Mouse (Mus musculus): ENCODE measurements around the gene Gm42791.

The Gm42791 gene

GRCm38 (mm10) chr5:148969648-148970047, 25.3 kb downstream of the Gm42791 start:
- Histone ChIP-seq H3K4me1 (replicated peaks; ENCODE audit: low read depth, low read length) (peaks cover 38% of the 10 kb centered on the region), H3K27me3 (ENCODE audit: insufficient read depth, low read length) (0 out of 2 replicates have a peak, but pooled peaks cover 3% of the 10 kb centered on the region), H3K36me3 (ENCODE audit: insufficient read depth, low read length) (no peaks in the 10 kb centered on the region), H3K9me3 (ENCODE audit: low read length) (no peaks in the 10 kb centered on the region), H3K4me3 (replicated peaks; ENCODE audit: low read length) (no peak overlapping the region)
- TF ChIP-seq POU5F1 (IDR thresholded peaks at IDR 0.05; ENCODE audit: borderline replicate concordance, low read length) (no peak), CTCF (conservative IDR thresholded peaks at IDR 0.05; ENCODE audit: low read length) (no peak), NANOG (IDR thresholded peaks at IDR 0.05; ENCODE audit: borderline replicate concordance, low read length) (no peak)

GRCm38 (mm10) chr5:148968958-148969576, 25.9 kb downstream of the Gm42791 start:
- TF ChIP-seq POU5F1 (IDR thresholded peaks at IDR 0.05; ENCODE audit: borderline replicate concordance, low read length) = no peak
- TF ChIP-seq NANOG (IDR thresholded peaks at IDR 0.05; ENCODE audit: borderline replicate concordance, low read length) = no peak
- TF ChIP-seq CTCF (conservative IDR thresholded peaks at IDR 0.05; ENCODE audit: low read length) = no peak

GRCm38 (mm10) chr5:148968179-148968578, 26.8 kb downstream of the Gm42791 start:
- Histone ChIP-seq H3K27me3 (ENCODE audit: insufficient read depth, low read length) (0 out of 2 replicates have a peak, but pooled peaks cover 3% of the 10 kb centered on the region), H3K4me1 (replicated peaks; ENCODE audit: low read depth, low read length) (peaks cover 34% of the 10 kb centered on the region), H3K4me3 (replicated peaks; ENCODE audit: low read length) (no peak overlapping the region), H3K9me3 (ENCODE audit: low read length) (no peaks in the 10 kb centered on the region), H3K36me3 (ENCODE audit: insufficient read depth, low read length) (no peaks in the 10 kb centered on the region)
- no peak for TF ChIP-seq POU5F1 (IDR thresholded peaks at IDR 0.05; ENCODE audit: borderline replicate concordance, low read length)
- TF ChIP-seq NANOG (IDR thresholded peaks at IDR 0.05; ENCODE audit: borderline replicate concordance, low read length) = no peak
- no peak for TF ChIP-seq CTCF (conservative IDR thresholded peaks at IDR 0.05; ENCODE audit: low read length)

More at GRCm38 (mm10) chr5:148968958-148969576, 25.9 kb downstream of the Gm42791 start:
- 0 out of 2 replicates have a peak, but pooled peaks cover 3% of the 10 kb centered on the region for H3K27me3 ChIP-seq (ENCODE audit: insufficient read depth, low read length)
- H3K36me3 ChIP-seq (ENCODE audit: insufficient read depth, low read length) = no peaks in the 10 kb centered on the region
- H3K9me3 ChIP-seq (ENCODE audit: low read length) = no peaks in the 10 kb centered on the region
- no peak overlapping the region for H3K4me3 ChIP-seq (replicated peaks; ENCODE audit: low read length)
- H3K4me1 ChIP-seq (replicated peaks; ENCODE audit: low read depth, low read length) = peaks cover 33% of the 10 kb centered on the region

- peaks cover 31% of the 10 kb centered on the region for H3K4me1 ChIP-seq (replicated peaks; ENCODE audit: low read depth, low read length)
- 0 out of 2 replicates have a peak, but pooled peaks cover 3% of the 10 kb centered on the region for H3K27me3 ChIP-seq (ENCODE audit: insufficient read depth, low read length)
- no peaks in the 10 kb centered on the region for H3K36me3 ChIP-seq (ENCODE audit: insufficient read depth, low read length)
- no peaks in the 10 kb centered on the region for H3K9me3 ChIP-seq (ENCODE audit: low read length)
- no peak for TF ChIP-seq NANOG (IDR thresholded peaks at IDR 0.05; ENCODE audit: borderline replicate concordance, low read length)
- no peak for TF ChIP-seq CTCF (conservative IDR thresholded peaks at IDR 0.05; ENCODE audit: low read length)
- TF ChIP-seq POU5F1 (IDR thresholded peaks at IDR 0.05; ENCODE audit: borderline replicate concordance, low read length) = no peak
- no peak overlapping the region for H3K4me3 ChIP-seq (replicated peaks; ENCODE audit: low read length)
Measured at GRCm38 (mm10) chr5:148966395-148966794, 28.6 kb downstream of the Gm42791 start.

GRCm38 (mm10) chr5:148965691-148966333, 29.1 kb downstream of the Gm42791 start:
- TF ChIP-seq CTCF (conservative IDR thresholded peaks at IDR 0.05; ENCODE audit: low read length) = no peak
- no peak for TF ChIP-seq POU5F1 (IDR thresholded peaks at IDR 0.05; ENCODE audit: borderline replicate concordance, low read length)
- no peak for TF ChIP-seq NANOG (IDR thresholded peaks at IDR 0.05; ENCODE audit: borderline replicate concordance, low read length)
- Histone ChIP-seq H3K9me3 (ENCODE audit: low read length) (no peaks in the 10 kb centered on the region), H3K4me3 (replicated peaks; ENCODE audit: low read length) (no peak overlapping the region), H3K4me1 (replicated peaks; ENCODE audit: low read depth, low read length) (peaks cover 31% of the 10 kb centered on the region), H3K36me3 (ENCODE audit: insufficient read depth, low read length) (no peaks in the 10 kb centered on the region), H3K27me3 (ENCODE audit: insufficient read depth, low read length) (0 out of 2 replicates have a peak, but pooled peaks cover 3% of the 10 kb centered on the region)

GRCm38 (mm10) chr5:148965089-148965591, 29.8 kb downstream of the Gm42791 start:
- 0 out of 2 replicates have a peak, but pooled peaks cover 3% of the 10 kb centered on the region for H3K27me3 ChIP-seq (ENCODE audit: insufficient read depth, low read length)

GRCm38 (mm10) chr5:148964251-148964650, 30.7 kb downstream of the Gm42791 start:
- H3K27me3 ChIP-seq (ENCODE audit: insufficient read depth, low read length) = 0 out of 2 replicates have a peak, but pooled peaks cover 3% of the 10 kb centered on the region
- H3K4me1 ChIP-seq (replicated peaks; ENCODE audit: low read depth, low read length) = peaks cover 33% of the 10 kb centered on the region
- no peaks in the 10 kb centered on the region for H3K36me3 ChIP-seq (ENCODE audit: insufficient read depth, low read length)
- TF ChIP-seq POU5F1 (IDR thresholded peaks at IDR 0.05; ENCODE audit: borderline replicate concordance, low read length) (no peak), NANOG (IDR thresholded peaks at IDR 0.05; ENCODE audit: borderline replicate concordance, low read length) (no peak), CTCF (conservative IDR thresholded peaks at IDR 0.05; ENCODE audit: low read length) (no peak)
- H3K4me3 ChIP-seq (replicated peaks; ENCODE audit: low read length) = no peak overlapping the region
- H3K9me3 ChIP-seq (ENCODE audit: low read length) = no peaks in the 10 kb centered on the region

More at GRCm38 (mm10) chr5:148965089-148965591, 29.8 kb downstream of the Gm42791 start:
- Histone ChIP-seq H3K36me3 (ENCODE audit: insufficient read depth, low read length) (no peaks in the 10 kb centered on the region), H3K9me3 (ENCODE audit: low read length) (no peaks in the 10 kb centered on the region), H3K4me1 (replicated peaks; ENCODE audit: low read depth, low read length) (peaks cover 34% of the 10 kb centered on the region), H3K4me3 (replicated peaks; ENCODE audit: low read length) (no peak overlapping the region)
- TF ChIP-seq CTCF (conservative IDR thresholded peaks at IDR 0.05; ENCODE audit: low read length) (no peak), NANOG (IDR thresholded peaks at IDR 0.05; ENCODE audit: borderline replicate concordance, low read length) (no peak), POU5F1 (IDR thresholded peaks at IDR 0.05; ENCODE audit: borderline replicate concordance, low read length) (no peak)

- Histone ChIP-seq H3K4me3 (replicated peaks; ENCODE audit: low read length) (peak overlapping the region; percentile 74), H3K4me1 (replicated peaks; ENCODE audit: low read depth, low read length) (peaks cover 59% of the 10 kb centered on the region), H3K9me3 (ENCODE audit: low read length) (no peaks in the 10 kb centered on the region), H3K27me3 (ENCODE audit: insufficient read depth, low read length) (no peaks in the 10 kb centered on the region), H3K36me3 (ENCODE audit: insufficient read depth, low read length) (no peaks in the 10 kb centered on the region)
- TF ChIP-seq POU5F1 (IDR thresholded peaks at IDR 0.05; ENCODE audit: borderline replicate concordance, low read length) (no peak), NANOG (IDR thresholded peaks at IDR 0.05; ENCODE audit: borderline replicate concordance, low read length) (no peak), CTCF (conservative IDR thresholded peaks at IDR 0.05; ENCODE audit: low read length) (no peak)
Measured at GRCm38 (mm10) chr5:148960211-148960610, 34.7 kb downstream of the Gm42791 start.

All from E14TG2a.4 (cell line).